Mouse (Mus musculus) C2C12 (cell line): ENCODE results near the gene B3glct.

Experiments
- CEBPB ChIP-seq: IDR thresholded peaks from one replicate; pipeline ENCODE4 v1.6.1; 2011; ENCODE audit warnings: low read depth, mild to moderate bottlenecking, control low read depth, moderate library complexity
- CTCF ChIP-seq: IDR thresholded peaks from one replicate; pipeline ENCODE4 v1.5.1; 2011; ENCODE audit not compliant: control insufficient read depth, insufficient read depth, insufficient read length
- MAX ChIP-seq: IDR thresholded peaks from one replicate; pipeline ENCODE4 v1.6.1; 2011; ENCODE audit warnings: mild to moderate bottlenecking, control low read depth
- MYOD1 ChIP-seq: IDR thresholded peaks from one replicate; pipeline ENCODE4 v1.6.1; 2011; ENCODE audit warnings: low read depth; ENCODE audit not compliant: control insufficient read depth, insufficient read length
- MYOG ChIP-seq: IDR thresholded peaks from one replicate; pipeline ENCODE4 v1.6.1; 2011; ENCODE audit not compliant: control insufficient read depth, insufficient read length; ENCODE audit errors: extremely low read depth
- USF1 ChIP-seq: IDR thresholded peaks from one replicate; pipeline ENCODE4 v1.6.1; 2011; ENCODE audit warnings: low read depth, mild to moderate bottlenecking, control low read depth, moderate library complexity

- TF ChIP-seq CTCF (no peak), USF1 (no peak), MAX (no peak), MYOD1 (no peak), CEBPB (no peak), MYOG (no peak)
These were observed 62.1 kb downstream of the B3glct start for GRCm38 (mm10) chr5:149740145-149740544.
